Mouse (Mus musculus) G1E (cell line): ENCODE measurements around the gene Ggcx. TPM values are rescaled to one million over a fixed set of nuclear protein-coding genes. Genes with fewer than 3 reads are reported as not detected.

Experiments
- ATAC-seq: 2 replicates; pipeline ENCODE4 v1.8.0; 2016; ENCODE audit warnings: mild to moderate bottlenecking; ENCODE audit not compliant: insufficient number of reproducible peaks, poor library complexity, low FRiP score, severe bottlenecking; ENCODE audit errors: extremely low read depth
- DNase-seq: peaks from one replicate; pipeline ENCODE4 v3.0.0; 2012; ENCODE audit warnings: low spot score
- H3K27me3 ChIP-seq: 2 replicates; pipeline ENCODE4 v1.6.1; 2012; ENCODE audit warnings: mild to moderate bottlenecking, low read length, inconsistent platforms; ENCODE audit not compliant: insufficient read depth
- H3K36me3 ChIP-seq: replicated peaks from 2 replicates; pipeline ENCODE3; 2012; ENCODE audit warnings: mild to moderate bottlenecking, inconsistent platforms
- H3K4me1 ChIP-seq: 2 replicates; pipeline ENCODE4 v1.6.1; 2012; ENCODE audit warnings: low read depth, low read length, inconsistent platforms, mixed read lengths; ENCODE audit not compliant: insufficient read depth
- H3K4me3 ChIP-seq: 2 replicates; pipeline ENCODE4 v1.5.1; 2012; ENCODE audit warnings: low read depth, mild to moderate bottlenecking, inconsistent platforms, low read length, moderate library complexity, mixed read lengths
- H3K9me3 ChIP-seq: replicated peaks from 2 replicates; pipeline ENCODE4 v1.6.1; 2012; ENCODE audit warnings: inconsistent platforms
- CTCF ChIP-seq: IDR thresholded peaks from 2 replicates; pipeline ENCODE4 v1.5.1; 2012; ENCODE audit warnings: low read depth, low read length, inconsistent platforms, mixed read lengths
- GATA1 ChIP-seq: IDR thresholded peaks from 2 replicates; pipeline ENCODE4 v1.6.1; 2012; ENCODE audit warnings: borderline replicate concordance, low read length, inconsistent platforms, mixed read lengths
- GATA2 ChIP-seq: IDR thresholded peaks from 2 replicates; pipeline ENCODE4 v1.6.1; 2012; ENCODE audit warnings: low read depth, low read length, inconsistent platforms, borderline replicate concordance
- POLR2AphosphoS5 ChIP-seq: IDR thresholded peaks from 2 replicates; pipeline ENCODE4 v1.6.1; 2012; ENCODE audit warnings: low read depth, low read length, inconsistent platforms; ENCODE audit not compliant: insufficient replicate concordance
- TAL1 ChIP-seq: conservative IDR thresholded peaks from 2 replicates; pipeline ENCODE4 v1.6.1; 2012; ENCODE audit warnings: low read depth, low read length, inconsistent platforms, mixed read lengths
- polyA plus RNA-seq: library from polyadenylated mRNA; stranded (reverse); fragments of >175 nt; gene quantifications from 2 replicates; pipeline ENCODE4 v1.2.3, GENCODE M21; 2012
- total RNA-seq, 2 experiments: library from RNA; stranded (forward) in 1 of 2; stranded (reverse) in 1 of 2; fragments of 200-1000 nt in 1 of 2; fragments of >200 nt in 1 of 2; fragmentation: Nextera tagmentation in 1 of 2; gene quantifications; 2 replicates each; pipeline ENCODE4 v1.2.3; 2014 to 2017

Ggcx gene
- total and polyA plus RNA-seq, 3 experiments, result 6.5 to 27.8 (median 9.2) TPM

- TF ChIP-seq TAL1 (no peak), POLR2AphosphoS5 (0 out of 2 replicates have a peak, but pooled peaks have one; percentile 47)
- H3K27me3 ChIP-seq, result no peaks in the 10 kb centered on the region
- H3K4me1 ChIP-seq, result peaks cover 74% of the 10 kb centered on the region
- H3K36me3 ChIP-seq, result peaks cover 77% of the 10 kb centered on the region
- ATAC-seq (peak; percentile 23; the same call in 1 of the 2 replicates), DNase-seq (peak; percentile 64)
- peak overlapping the region; percentile 87 for H3K4me3 ChIP-seq
- no peaks in the 10 kb centered on the region for H3K9me3 ChIP-seq
Observed at GRCm38 (mm10) chr6:72390795-72391521, 23.1 kb upstream of the Ggcx start.

- TF ChIP-seq TAL1, result no peak
- ATAC-seq, result no peak
- Histone ChIP-seq H3K27me3 (no peaks in the 10 kb centered on the region), H3K4me3 (peak overlapping the region; percentile 53; the same call in 1 of the 2 replicates), H3K4me1 (peaks cover 69% of the 10 kb centered on the region), H3K36me3 (peaks cover 74% of the 10 kb centered on the region), H3K9me3 (no peaks in the 10 kb centered on the region)
- DNase-seq, result no peak
Observed at GRCm38 (mm10) chr6:72392341-72392740, 21.8 kb upstream of the Ggcx start.

DNA sequence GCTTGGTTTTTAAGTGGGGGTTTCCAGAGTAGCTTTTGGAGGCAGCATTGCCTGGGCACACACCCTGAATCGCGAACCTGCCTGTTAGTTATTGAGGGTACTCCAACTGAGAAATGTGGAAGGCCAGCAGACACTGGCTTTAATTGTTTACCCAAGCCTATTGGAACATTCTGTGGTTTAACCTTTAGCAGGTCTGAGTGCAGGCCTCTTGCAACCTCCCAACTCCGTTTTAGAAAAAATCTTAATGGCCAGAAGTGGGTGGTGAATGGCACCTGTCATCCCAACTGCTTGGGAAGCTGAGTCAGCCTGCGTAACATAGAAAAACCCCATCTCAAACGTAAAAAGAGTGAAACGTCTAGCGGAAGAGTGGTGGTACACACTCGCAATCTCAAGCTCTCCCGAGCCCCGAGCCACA is 17.3 kb upstream of the Ggcx start:
- ATAC-seq, result no peak
- H3K9me3 ChIP-seq, result no peaks in the 10 kb centered on the region
- H3K36me3 ChIP-seq, result peaks cover 66% of the 10 kb centered on the region
- no peaks in the 10 kb centered on the region for H3K27me3 ChIP-seq
- no peak overlapping the region for H3K4me3 ChIP-seq
- peaks cover 69% of the 10 kb centered on the region for H3K4me1 ChIP-seq
- DNase-seq, result no peak
- TF ChIP-seq POLR2AphosphoS5, result no peak
- no peak for TF ChIP-seq GATA1
- no peak for TF ChIP-seq TAL1
- no peak for TF ChIP-seq GATA2
- TF ChIP-seq CTCF, result no peak

DNA sequence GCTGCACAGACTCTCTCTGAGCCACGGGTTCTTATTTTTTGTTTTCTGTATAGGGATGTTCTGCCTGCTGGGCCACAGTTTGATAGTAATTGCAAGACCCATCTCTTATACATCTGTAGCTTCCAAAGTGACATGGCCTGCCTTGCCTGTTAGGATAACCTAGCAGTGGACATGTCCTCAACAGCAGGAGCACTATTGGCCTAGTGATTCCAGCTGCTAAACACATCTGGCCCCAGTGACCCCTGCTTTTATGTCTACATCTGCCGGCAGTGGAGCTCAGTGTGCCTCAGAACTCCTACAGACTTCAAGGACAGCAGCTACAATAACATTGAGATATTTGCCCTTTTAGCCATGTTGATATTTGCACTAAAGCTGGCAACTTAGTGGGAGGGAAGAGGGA is 14.1 kb upstream of the Ggcx start:
- H3K4me1 ChIP-seq, result peaks cover 48% of the 10 kb centered on the region
- no peak for TF ChIP-seq CTCF
- no peak for TF ChIP-seq POLR2AphosphoS5
- no peak for TF ChIP-seq TAL1
- TF ChIP-seq GATA2, result no peak
- no peak for TF ChIP-seq GATA1
- ATAC-seq, result no peak
- H3K27me3 ChIP-seq, result no peaks in the 10 kb centered on the region
- no peaks in the 10 kb centered on the region for H3K9me3 ChIP-seq
- peaks cover 38% of the 10 kb centered on the region for H3K36me3 ChIP-seq
- no peak for DNase-seq
- H3K4me3 ChIP-seq, result no peak overlapping the region

- Histone ChIP-seq H3K36me3 (peaks cover 31% of the 10 kb centered on the region), H3K4me3 (no peak overlapping the region), H3K27me3 (no peaks in the 10 kb centered on the region), H3K9me3 (no peaks in the 10 kb centered on the region), H3K4me1 (peaks cover 45% of the 10 kb centered on the region)
- no peak for ATAC-seq
- peak; percentile 70 for TF ChIP-seq CTCF
- no peak for TF ChIP-seq GATA2
- no peak for DNase-seq
Observed at GRCm38 (mm10) chr6:72401875-72402274, 12.2 kb upstream of the Ggcx start.

- Histone ChIP-seq H3K9me3 (no peaks in the 10 kb centered on the region), H3K36me3 (peaks cover 8% of the 10 kb centered on the region), H3K4me3 (no peak overlapping the region), H3K27me3 (no peaks in the 10 kb centered on the region), H3K4me1 (peaks cover 26% of the 10 kb centered on the region)
- TF ChIP-seq TAL1 (no peak), POLR2AphosphoS5 (no peak), CTCF (no peak), GATA2 (no peak), GATA1 (no peak)
- ATAC-seq, result no peak
- DNase-seq, result no peak
Observed at GRCm38 (mm10) chr6:72405356-72405755, 8.8 kb upstream of the Ggcx start.

- peak; percentile 91 for ATAC-seq
- TF ChIP-seq GATA1 (no peak), GATA2 (no peak), TAL1 (no peak), CTCF (peak; percentile 96), POLR2AphosphoS5 (no peak)
- no peak for DNase-seq
- Histone ChIP-seq H3K4me1 (peaks cover 25% of the 10 kb centered on the region), H3K36me3 (peaks cover 8% of the 10 kb centered on the region), H3K9me3 (no peaks in the 10 kb centered on the region), H3K27me3 (peaks cover 5% of the 10 kb centered on the region; the same call in 1 of the 2 replicates), H3K4me3 (no peak overlapping the region)
Observed at GRCm38 (mm10) chr6:72407119-72407518, 7.0 kb upstream of the Ggcx start.
